Mouse (Mus musculus): ENCODE measurements around the gene Rspo1. TPM values are rescaled to one million over a fixed set of nuclear protein-coding genes. Genes with fewer than 3 reads are reported as not detected.

Rspo1 gene
- polyA plus RNA-seq, 1 experiment: 1.6 TPM

GRCm38 (mm10) chr4:125058033-125058432 lies 71.8 kb downstream of the Rspo1 start:
- TF ChIP-seq POLR2A (IDR thresholded peaks at IDR 0.05; ENCODE audit: borderline replicate concordance, control insufficient read depth, low read depth, low read length): no peak
- TF ChIP-seq CTCF (IDR thresholded peaks at IDR 0.05; ENCODE audit: control insufficient read depth, insufficient read depth, low read length): no peak
- H3K27ac ChIP-seq (ENCODE audit: control insufficient read depth, insufficient read depth, low read depth, low read length, poor library complexity): no peak overlapping the region
- WGBS: 76% methylated on average over 5 of the region's 5 CpGs
- no peaks in the 10 kb centered on the region; the same call in 1 of the 2 replicates for H3K4me1 ChIP-seq (ENCODE audit: control insufficient read depth, insufficient read depth, low read length)
- no peak overlapping the region for H3K4me3 ChIP-seq (replicated peaks; ENCODE audit: control insufficient read depth, low read depth, low read length)

Other genes starting within 250 kb of the Rspo1 start
- gene Inpp5b, start 244.6 kb upstream of the Rspo1 start, polyA plus RNA-seq (2011; ENCODE audit: insufficient read depth, insufficient read length, low replicate concordance, missing spikeins): 24.3 and 26.1 TPM in 2 replicates
- 12.5 and 13.4 TPM in 2 replicates for gene Mtf1, start 184.3 kb upstream of the Rspo1 start, polyA plus RNA-seq (2011; ENCODE audit: insufficient read depth, insufficient read length, low replicate concordance, missing spikeins)
- gene Yrdc, start 135.8 kb upstream of the Rspo1 start, polyA plus RNA-seq (2011; ENCODE audit: insufficient read depth, insufficient read length, low replicate concordance, missing spikeins): 22.8 and 27.6 TPM in 2 replicates
- gene 1110065P20Rik, start 135.2 kb upstream of the Rspo1 start, polyA plus RNA-seq (2011; ENCODE audit: insufficient read depth, insufficient read length, low replicate concordance, missing spikeins): 7.8 and 12.3 TPM in 2 replicates
- gene Maneal, start 124.3 kb upstream of the Rspo1 start, polyA plus RNA-seq (2011; ENCODE audit: insufficient read depth, insufficient read length, low replicate concordance, missing spikeins): not detected in 2 replicates
- not detected in 2 replicates for gene Epha10, start 105.5 kb upstream of the Rspo1 start, polyA plus RNA-seq (2011; ENCODE audit: insufficient read depth, insufficient read length, low replicate concordance, missing spikeins)
- 5.8 and 7.6 TPM in 2 replicates for gene 9930104L06Rik, start 49.4 kb upstream of the Rspo1 start, polyA plus RNA-seq (2011; ENCODE audit: insufficient read depth, insufficient read length, low replicate concordance, missing spikeins)
- 65.8 and 99.2 TPM in 2 replicates for gene Cdca8, start 47.1 kb upstream of the Rspo1 start, polyA plus RNA-seq (2011; ENCODE audit: insufficient read depth, insufficient read length, low replicate concordance, missing spikeins)
- 33.3 and 65.5 TPM in 2 replicates for gene Gnl2, start 30.2 kb downstream of the Rspo1 start, polyA plus RNA-seq (2011; ENCODE audit: insufficient read depth, insufficient read length, low replicate concordance, missing spikeins)
- not detected in 2 replicates for gene Dnali1, start 79.3 kb downstream of the Rspo1 start, polyA plus RNA-seq (2011; ENCODE audit: insufficient read depth, insufficient read length, low replicate concordance, missing spikeins)
- gene Snip1, start 80.2 kb downstream of the Rspo1 start, polyA plus RNA-seq (2011; ENCODE audit: insufficient read depth, insufficient read length, low replicate concordance, missing spikeins): 9.4 and 15.8 TPM in 2 replicates
- gene Meaf6, start 98.7 kb downstream of the Rspo1 start, polyA plus RNA-seq (2011; ENCODE audit: insufficient read depth, insufficient read length, low replicate concordance, missing spikeins): 25.1 and 39.9 TPM in 2 replicates
- 3.6 and 12.5 TPM in 2 replicates for gene Zc3h12a, start 141.4 kb downstream of the Rspo1 start, polyA plus RNA-seq (2011; ENCODE audit: insufficient read depth, insufficient read length, low replicate concordance, missing spikeins)